Mouse (Mus musculus) cerebral cortex, adult 2 months (tissue): Measurements from ENCODE around the gene Tiprl.

Source experiments
- whole genome bisulfite sequencing: fragments of 180-500 bp; shearing (Covaris S2); methylation state at CpG from one replicate; pipeline ENCODE4 v1.1.7; 2018; 5-methylcytosine and 5-hydroxymethylcytosine counted together

The Tiprl gene

DNA sequence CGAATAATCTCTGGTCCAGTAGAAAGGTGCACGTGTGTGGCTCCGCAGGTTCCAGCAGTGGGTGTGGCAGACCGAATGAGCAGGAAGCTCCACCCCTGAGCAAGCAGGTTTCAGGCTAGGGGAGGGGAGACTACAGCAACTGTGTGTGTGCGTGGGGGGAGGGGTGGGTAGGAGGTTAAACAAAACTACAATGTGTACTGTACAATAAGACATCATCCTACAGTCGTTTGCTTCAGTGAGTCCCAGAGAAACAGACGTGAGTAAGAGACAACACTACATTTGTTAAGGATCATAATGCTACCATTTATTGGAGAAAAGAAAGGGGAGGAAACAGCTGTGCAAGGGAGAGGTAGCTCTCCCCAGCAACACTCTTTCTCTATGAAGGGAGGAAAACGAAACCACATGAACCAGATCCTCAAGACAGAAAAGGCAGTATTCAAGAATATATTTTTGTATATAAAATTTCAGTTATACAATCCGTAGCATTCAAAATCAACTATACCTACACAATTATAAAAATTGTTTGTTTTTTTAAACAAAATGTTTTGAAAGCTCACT lies 62.7 kb downstream of the Tiprl start:
- WGBS, result 58% methylated on average over 9 of the region's 9 CpGs

DNA sequence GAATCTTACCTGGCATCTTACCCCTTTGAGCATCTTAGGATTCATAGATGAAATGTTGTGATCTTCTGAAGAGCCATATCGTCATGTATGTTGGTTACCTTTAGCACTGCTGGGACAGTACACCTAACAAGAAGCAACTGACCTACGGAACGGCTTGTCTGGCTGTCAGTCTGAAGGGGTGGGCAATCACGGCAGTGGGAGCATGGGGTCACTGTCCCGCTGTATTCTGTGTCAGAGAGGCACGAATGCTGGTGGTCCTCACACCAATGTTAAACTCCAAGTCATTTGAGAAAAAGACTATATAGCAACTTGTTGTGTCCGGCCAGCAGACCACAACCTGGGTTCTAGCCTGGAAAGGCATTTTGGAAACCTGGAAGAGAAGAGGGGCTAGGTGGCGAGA lies 65.5 kb downstream of the Tiprl start:
- WGBS, result 87% methylated on average over 8 of the region's 8 CpGs

DNA sequence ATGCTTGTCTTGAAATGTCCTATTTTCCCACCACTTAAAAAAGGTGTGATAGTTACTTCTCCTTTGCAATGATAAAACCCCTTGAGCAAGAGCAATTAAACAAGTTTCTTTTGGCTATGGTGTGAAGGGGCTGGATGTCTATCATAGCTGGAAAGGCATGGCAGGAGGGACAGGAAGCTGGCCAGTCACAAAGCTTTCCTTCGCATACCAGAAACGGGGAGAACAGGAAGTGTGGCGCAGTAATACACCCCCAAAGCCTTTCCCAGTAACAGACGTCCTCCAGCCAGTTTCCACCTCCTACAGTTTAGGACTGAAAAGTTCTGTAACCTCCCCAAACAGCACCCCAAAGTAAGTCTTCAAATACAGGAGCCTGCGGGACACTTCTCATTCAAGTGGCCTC lies 66.6 kb downstream of the Tiprl start:
- 67% methylated on average over 5 of the region's 5 CpGs for WGBS

DNA sequence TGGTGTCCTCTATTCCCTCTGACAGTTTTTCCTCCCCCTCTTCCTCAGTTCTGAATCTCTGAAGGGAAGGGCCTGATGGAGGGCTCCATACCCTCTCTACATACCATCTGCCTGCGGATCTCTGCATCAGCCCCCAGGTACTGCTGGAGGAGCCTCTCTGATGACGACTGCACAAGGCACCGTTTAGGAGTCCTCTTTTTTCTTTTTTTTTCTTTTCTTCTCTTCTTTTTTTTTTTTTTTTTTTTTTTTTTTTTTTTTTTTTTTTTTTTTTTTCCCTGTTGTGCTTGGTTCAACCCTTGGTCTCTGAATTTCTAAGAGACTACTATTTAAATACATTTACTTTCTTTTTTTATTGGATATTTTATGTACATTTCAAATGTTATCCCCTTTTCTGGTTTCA lies 67.3 kb downstream of the Tiprl start:
- WGBS, result 80% methylated on average over 3 of the region's 3 CpGs

DNA sequence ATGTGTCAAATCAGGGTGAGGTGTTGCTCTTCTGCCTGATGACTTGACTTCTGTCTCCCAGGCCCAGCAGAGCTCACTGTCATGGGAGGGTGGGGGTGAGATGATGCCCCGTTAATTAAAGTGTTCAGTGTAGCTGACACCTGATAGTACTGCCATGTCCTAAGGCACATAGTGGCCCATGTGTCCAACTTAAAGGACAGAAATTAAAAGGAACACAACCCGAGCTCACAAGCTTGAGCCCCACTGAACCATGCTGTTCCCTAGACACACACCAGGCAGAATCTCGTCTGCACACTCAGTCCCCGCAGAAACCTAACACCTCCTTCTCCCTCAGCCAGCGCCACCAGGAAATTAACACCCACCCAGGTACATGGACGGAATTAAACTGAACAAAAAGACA lies 71.9 kb downstream of the Tiprl start:
- WGBS, result 69% methylated on average over 6 of the region's 6 CpGs
